Mouse (Mus musculus) E14TG2a.4 (cell line): ENCODE measurements around the gene Mast3.

Source experiments
- H3K27me3 ChIP-seq: 2 replicates; pipeline ENCODE4 v1.6.1; 2014; ENCODE audit warnings: low read length, control low read depth; ENCODE audit not compliant: insufficient read depth
- H3K36me3 ChIP-seq: 2 replicates; pipeline ENCODE4 v1.6.1; 2014; ENCODE audit warnings: low read length, control low read depth; ENCODE audit not compliant: insufficient read depth
- H3K4me1 ChIP-seq: replicated peaks from 2 replicates; pipeline ENCODE4 v1.6.1; 2014; ENCODE audit warnings: low read depth, low read length, control low read depth
- H3K4me3 ChIP-seq: replicated peaks from 2 replicates; pipeline ENCODE4 v1.5.1; 2014; ENCODE audit warnings: mild to moderate bottlenecking, low read length
- H3K9me3 ChIP-seq: 2 replicates; pipeline ENCODE4 v1.6.1; 2014; ENCODE audit warnings: low read length, control low read depth
- CTCF ChIP-seq: conservative IDR thresholded peaks from 2 replicates; pipeline ENCODE4 v1.5.1; 2014; ENCODE audit warnings: low read length
- NANOG ChIP-seq: IDR thresholded peaks from 2 replicates; pipeline ENCODE4 v1.6.1; 2014; ENCODE audit warnings: borderline replicate concordance, low read length, mixed read lengths
- POU5F1 ChIP-seq: IDR thresholded peaks from 2 replicates; pipeline ENCODE4 v1.6.1; 2014; ENCODE audit warnings: low read length, borderline replicate concordance

Gene Mast3

GRCm38 (mm10) chr8:70838654-70839407 lies 34.0 kb upstream of the Mast3 start:
- H3K9me3 ChIP-seq, result no peaks in the 10 kb centered on the region
- TF ChIP-seq NANOG (no peak), CTCF (no peak)
- H3K4me1 ChIP-seq, result peaks cover 74% of the 10 kb centered on the region
- peaks cover 30% of the 10 kb centered on the region for H3K36me3 ChIP-seq
- H3K27me3 ChIP-seq, result peaks cover 7% of the 10 kb centered on the region; the same call in 1 of the 2 replicates
- peak overlapping the region; percentile 88 for H3K4me3 ChIP-seq

DNA sequence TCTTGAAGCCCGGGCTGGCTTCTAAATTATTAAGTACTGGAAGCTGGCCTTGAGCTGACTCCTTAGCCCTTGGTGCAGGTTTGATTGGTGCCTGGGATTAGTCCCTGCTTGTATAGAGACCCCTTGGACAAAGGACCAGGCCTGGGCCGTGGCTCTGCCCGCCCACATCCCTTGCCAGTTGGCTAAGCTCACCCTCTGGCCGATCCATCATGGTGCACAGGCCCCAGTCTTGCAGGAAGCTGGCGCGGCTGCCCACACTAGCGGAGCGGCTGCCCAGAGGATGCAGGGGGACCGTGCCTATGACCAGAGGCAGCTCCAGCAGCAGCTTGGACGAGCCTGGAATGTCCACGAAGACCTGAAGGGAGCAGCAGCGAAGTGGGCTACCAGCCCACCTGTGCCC lies 31.8 kb upstream of the Mast3 start:
- peak overlapping the region; percentile 20; the same call in 1 of the 2 replicates for H3K4me3 ChIP-seq
- no peaks in the 10 kb centered on the region for H3K9me3 ChIP-seq
- TF ChIP-seq POU5F1, result no peak
- H3K36me3 ChIP-seq, result peaks cover 30% of the 10 kb centered on the region
- H3K4me1 ChIP-seq, result peaks cover 76% of the 10 kb centered on the region
- H3K27me3 ChIP-seq, result no peaks in the 10 kb centered on the region

DNA sequence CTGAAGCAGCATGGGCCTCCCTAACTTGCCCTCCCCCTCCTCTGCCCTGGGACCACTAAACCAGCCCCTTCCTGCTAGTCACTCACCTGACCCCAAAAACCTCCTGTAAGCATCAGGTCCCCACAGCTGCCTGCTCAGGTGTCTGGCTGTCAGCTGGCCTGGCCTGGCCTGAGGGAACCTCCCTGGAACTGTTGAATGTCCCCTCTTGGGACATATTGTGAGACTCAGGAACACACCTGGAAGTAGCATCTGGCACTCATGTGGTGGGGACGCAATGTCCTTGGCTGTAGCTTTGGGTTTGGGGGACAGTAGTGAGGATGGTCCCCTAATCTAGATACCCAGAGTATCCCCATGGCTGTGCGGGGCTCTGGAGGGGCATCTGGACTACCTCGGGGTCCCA lies 29.2 kb upstream of the Mast3 start:
- Histone ChIP-seq H3K4me1 (peaks cover 64% of the 10 kb centered on the region), H3K36me3 (peaks cover 30% of the 10 kb centered on the region), H3K4me3 (peak overlapping the region; percentile 61), H3K27me3 (no peaks in the 10 kb centered on the region), H3K9me3 (no peaks in the 10 kb centered on the region)
- TF ChIP-seq NANOG, result no peak
- TF ChIP-seq CTCF, result no peak
- no peak for TF ChIP-seq POU5F1

GRCm38 (mm10) chr8:70833520-70833919 lies 28.7 kb upstream of the Mast3 start:
- TF ChIP-seq CTCF (no peak), POU5F1 (no peak), NANOG (no peak)
- no peaks in the 10 kb centered on the region for H3K9me3 ChIP-seq
- H3K4me3 ChIP-seq, result peak overlapping the region; percentile 61
- H3K36me3 ChIP-seq, result peaks cover 30% of the 10 kb centered on the region
- no peaks in the 10 kb centered on the region for H3K27me3 ChIP-seq
- H3K4me1 ChIP-seq, result peaks cover 62% of the 10 kb centered on the region

GRCm38 (mm10) chr8:70833018-70833482 lies 28.2 kb upstream of the Mast3 start:
- H3K36me3 ChIP-seq, result peaks cover 30% of the 10 kb centered on the region
- no peaks in the 10 kb centered on the region for H3K27me3 ChIP-seq
- H3K9me3 ChIP-seq, result no peaks in the 10 kb centered on the region
- TF ChIP-seq NANOG (no peak), CTCF (no peak)
- peak overlapping the region; percentile 61 for H3K4me3 ChIP-seq
- peaks cover 59% of the 10 kb centered on the region for H3K4me1 ChIP-seq

DNA sequence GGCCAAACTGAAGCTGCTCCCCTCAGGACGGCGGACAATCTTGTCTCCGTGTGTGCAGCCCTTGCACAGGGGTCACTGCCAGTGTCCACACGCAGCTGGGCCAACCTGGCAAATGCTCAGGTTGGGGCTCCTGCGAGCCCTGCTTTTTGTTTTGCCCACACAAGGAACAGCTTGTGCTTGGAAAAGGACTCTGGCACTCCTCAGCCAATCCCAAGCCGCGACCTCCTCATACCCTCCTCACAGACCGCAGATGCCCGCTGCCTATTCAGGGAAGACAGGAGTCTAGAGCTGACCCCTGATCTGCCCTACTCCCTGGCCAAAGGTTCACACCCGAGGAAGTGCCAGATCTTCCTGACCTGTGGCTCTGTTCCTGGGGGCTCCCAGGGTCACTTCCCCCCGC lies 27.5 kb upstream of the Mast3 start:
- Histone ChIP-seq H3K4me3 (0 out of 2 replicates have a peak overlapping the region, but pooled peaks have one; percentile 61), H3K9me3 (no peaks in the 10 kb centered on the region), H3K36me3 (peaks cover 29% of the 10 kb centered on the region), H3K27me3 (no peaks in the 10 kb centered on the region), H3K4me1 (peaks cover 58% of the 10 kb centered on the region)
- TF ChIP-seq POU5F1 (no peak), NANOG (no peak), CTCF (no peak)

- TF ChIP-seq POU5F1 (no peak), CTCF (no peak), NANOG (no peak)
- Histone ChIP-seq H3K4me1 (peaks cover 50% of the 10 kb centered on the region), H3K4me3 (no peak overlapping the region), H3K36me3 (peaks cover 21% of the 10 kb centered on the region), H3K27me3 (no peaks in the 10 kb centered on the region), H3K9me3 (peaks cover 6% of the 10 kb centered on the region; the same call in 1 of the 2 replicates)
Observed at GRCm38 (mm10) chr8:70831517-70831916, 26.7 kb upstream of the Mast3 start.

GRCm38 (mm10) chr8:70827796-70828195 lies 22.9 kb upstream of the Mast3 start:
- Histone ChIP-seq H3K9me3 (peaks cover 7% of the 10 kb centered on the region; the same call in 1 of the 2 replicates), H3K36me3 (no peaks in the 10 kb centered on the region), H3K4me3 (no peak overlapping the region), H3K27me3 (peaks cover 3% of the 10 kb centered on the region; the same call in 1 of the 2 replicates), H3K4me1 (peaks cover 26% of the 10 kb centered on the region)
- TF ChIP-seq CTCF (no peak), NANOG (no peak), POU5F1 (no peak)

DNA sequence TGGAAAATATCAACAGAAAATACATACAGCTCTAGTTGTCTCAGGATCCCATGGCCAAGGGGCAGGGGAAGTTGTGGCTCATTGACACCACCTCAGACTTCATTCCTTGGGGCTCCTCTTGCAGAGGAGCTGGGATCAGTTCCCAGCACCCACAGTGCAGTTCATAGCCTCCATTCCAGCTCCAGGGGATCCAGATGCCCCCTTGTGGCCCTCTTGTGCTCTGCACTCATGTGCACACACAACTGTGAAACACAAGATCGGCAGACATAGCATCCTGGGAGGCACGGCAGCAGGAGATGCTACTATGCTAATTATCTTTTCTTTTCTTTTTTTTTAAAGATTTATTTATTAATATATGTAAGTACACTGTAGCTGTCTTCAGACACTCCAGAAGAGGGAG lies 22.2 kb upstream of the Mast3 start:
- H3K9me3 ChIP-seq, result peaks cover 7% of the 10 kb centered on the region; the same call in 1 of the 2 replicates
- TF ChIP-seq CTCF (peak; percentile 44; the same call in 1 of the 2 replicates), POU5F1 (no peak)
- H3K27me3 ChIP-seq, result peaks cover 3% of the 10 kb centered on the region; the same call in 1 of the 2 replicates
- no peaks in the 10 kb centered on the region for H3K36me3 ChIP-seq
- H3K4me3 ChIP-seq, result no peak overlapping the region
- H3K4me1 ChIP-seq, result peaks cover 25% of the 10 kb centered on the region
